Mouse (Mus musculus) cerebellum, postnatal 10 days (tissue): ENCODE results near the gene Krtap1-3.

Source experiments
- DNase-seq, 2 experiments: peaks; one replicate each; pipeline ENCODE4 v3.0.0; 2021; ENCODE audit warnings: mixed read lengths in 2 of 2

Gene Krtap1-3

DNA sequence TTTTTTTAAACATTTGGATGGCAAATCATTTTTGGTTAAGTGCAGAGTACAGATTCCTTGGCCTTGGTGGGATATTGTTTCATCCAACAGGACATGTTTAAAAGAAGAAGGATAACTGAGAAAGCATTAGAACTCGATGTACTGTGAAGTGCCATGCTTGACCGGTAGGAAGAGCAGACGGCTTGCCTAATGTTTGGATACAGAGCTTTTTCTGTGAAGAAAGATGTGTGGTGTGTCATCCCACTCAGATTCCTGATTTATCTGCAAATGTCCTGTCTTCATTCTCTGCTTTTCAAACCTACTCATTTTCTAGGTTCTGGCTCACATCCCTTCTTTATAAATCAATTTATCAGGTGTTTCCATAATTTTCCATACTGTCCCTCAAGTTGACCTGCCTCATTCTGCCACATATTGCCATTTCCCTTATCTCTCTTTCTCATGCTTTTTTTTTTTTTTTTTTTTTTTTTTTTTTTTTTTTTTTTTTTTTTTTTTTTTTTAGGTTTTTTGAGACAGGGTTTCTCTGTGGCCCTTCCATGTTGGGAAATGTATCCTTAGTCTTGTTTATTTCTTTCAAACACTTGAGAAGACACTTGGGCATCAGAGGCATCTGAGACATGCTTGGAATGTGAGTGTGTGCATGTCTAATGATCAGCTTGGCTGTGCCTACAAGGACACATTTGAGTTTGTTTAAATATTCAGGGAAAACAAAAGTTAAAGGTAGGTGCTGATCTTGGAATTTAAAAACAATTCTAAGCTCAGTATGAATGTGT, 33.0 kb downstream of the Krtap1-3 start:
- no peak for DNase-seq

DNA sequence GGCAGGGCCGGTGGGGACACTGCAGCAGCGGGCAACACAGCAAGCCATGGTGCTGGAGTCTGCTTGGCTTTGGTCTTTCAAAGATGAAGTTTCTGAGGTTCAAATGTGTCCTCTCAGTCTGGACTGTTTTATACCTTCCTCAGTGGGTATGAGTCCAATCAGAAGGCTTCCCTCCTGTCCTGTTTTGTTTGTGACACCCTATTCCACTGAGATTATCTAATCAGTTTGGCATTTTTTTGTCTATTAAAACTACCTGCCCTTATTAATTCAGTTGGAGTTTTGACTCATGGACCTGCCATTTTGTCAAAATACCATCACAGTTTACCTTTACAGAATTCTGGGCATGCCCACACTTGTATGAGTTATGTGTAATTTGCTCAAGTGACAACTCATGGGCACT, 34.4 kb downstream of the Krtap1-3 start, which contains the start of gene Krtap3-2:
Gene Krtap3-2 (minus strand): TSS at position 101 of the 400 bp plus-strand sequence.
- DNase-seq = no peak

DNA sequence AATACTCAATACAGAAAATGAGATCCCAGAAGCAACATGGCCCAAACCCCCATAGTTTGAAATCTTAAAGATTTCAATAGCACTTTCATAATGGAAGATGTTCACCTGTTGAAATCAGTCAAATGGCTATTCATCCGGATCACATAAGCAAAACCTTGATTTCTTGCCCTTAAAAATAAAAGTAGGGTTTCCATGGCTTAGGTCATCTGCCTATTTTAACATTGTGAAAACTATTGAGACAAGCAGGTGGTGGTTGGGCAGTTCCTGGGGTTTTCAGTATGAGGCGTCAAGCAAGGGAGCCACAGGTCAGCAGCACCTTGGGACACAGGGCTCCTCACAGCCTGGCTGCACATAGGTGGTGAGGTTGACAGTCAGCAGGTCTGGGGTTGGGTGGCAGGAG, 34.9 kb downstream of the Krtap1-3 start:
- no peak for DNase-seq

DNA sequence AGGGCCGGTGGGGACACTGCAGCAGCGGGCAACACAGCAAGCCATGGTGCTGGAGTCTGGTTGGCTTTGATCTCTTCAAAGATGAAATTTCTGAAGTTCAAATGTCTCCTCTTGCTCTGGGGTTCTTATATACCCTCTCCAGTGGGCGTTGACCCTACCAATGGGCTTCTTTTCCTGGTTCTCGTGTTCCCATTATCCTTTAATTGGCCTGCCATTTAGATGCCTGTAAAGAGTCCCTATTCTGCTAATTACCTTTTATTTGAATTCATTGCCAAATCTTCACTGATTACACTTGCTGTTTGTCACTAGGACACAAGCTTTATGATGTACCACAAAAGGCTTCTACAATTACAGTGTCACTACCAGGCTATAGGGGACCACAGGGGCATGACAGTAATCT, 40.4 kb downstream of the Krtap1-3 start, which contains the start of gene Krtap3-3:
Gene Krtap3-3 (minus strand): TSS at position 101 of the 400 bp plus-strand sequence.
- no peak for DNase-seq

- no peak for DNase-seq
These were observed 43.2 kb downstream of the Krtap1-3 start for GRCm38 (mm10) chr11:99547892-99548291.
